8 mouse cellular contexts compared by ENCODE assay signal in genomic region chr7:125580625-125581316, GRCm38 (mm10). TPM values are rescaled to one million over a fixed set of nuclear protein-coding genes. Genes with fewer than 3 reads are reported as not detected.
DNase-seq lines count a peak whose midpoint lies in the region; ATAC-seq and TF ChIP-seq lines count a peak whose summit lies in the region.

No protein-coding gene starts in this region.

- intact Hi-C loops in heart, postnatal 10 days (cut with DNase I) = loop anchor here (1.0 to 5.0 kb wide), 4 partner anchors 30 to 160 kb away; no protein-coding TSS in a partner anchor

- no peak for ATAC-seq in heart, embryonic 11.5 days (replicated peaks; ENCODE audit: insufficient number of reproducible peaks, low FRiP score, low TSS enrichment)
- no peak for ATAC-seq in forebrain, embryonic 12.5 days (ENCODE audit: low FRiP score)
- 0 out of 2 replicates have a peak, but pooled peaks have one; percentile 3 for ATAC-seq in limb, embryonic 14.5 days (ENCODE audit: low FRiP score, low read depth)
- ATAC-seq in stomach, embryonic 16.5 days (ENCODE audit: insufficient read depth, low FRiP score) = no peak

- no peaks in the 10 kb centered on the region for H3K9me3 ChIP-seq in heart, embryonic 11.5 days (replicated peaks; ENCODE audit: control insufficient read depth, low read length)
- no peaks in the 10 kb centered on the region for H3K9me3 ChIP-seq in E14TG2a.4 (ENCODE audit: low read length)
- no peaks in the 10 kb centered on the region for H3K9me3 ChIP-seq in forebrain, embryonic 12.5 days
- no peaks in the 10 kb centered on the region for H3K9me3 ChIP-seq in limb, embryonic 14.5 days (ENCODE audit: control insufficient read depth, low read length)
- H3K9me3 ChIP-seq in stomach, embryonic 16.5 days (replicated peaks; ENCODE audit: control insufficient read depth, low read length) = no peaks in the 10 kb centered on the region

- H3K4me2 ChIP-seq in heart, embryonic 11.5 days = peak overlapping the region; percentile 71
- peak overlapping the region; percentile 90 for H3K4me2 ChIP-seq in forebrain, embryonic 12.5 days
- peak overlapping the region; percentile 83 for H3K4me2 ChIP-seq in limb, embryonic 14.5 days (replicated peaks; ENCODE audit: low read depth, low read length, severe bottlenecking)
- H3K4me2 ChIP-seq in stomach, embryonic 16.5 days (ENCODE audit: low read depth, low read length) = peak overlapping the region; percentile 80

- peaks cover 10% of the 10 kb centered on the region for H3K4me1 ChIP-seq in heart, embryonic 11.5 days (ENCODE audit: control insufficient read depth, insufficient read depth, low read length)
- H3K4me1 ChIP-seq in E14TG2a.4 (replicated peaks; ENCODE audit: low read depth, low read length) = no peaks in the 10 kb centered on the region
- peaks cover 12% of the 10 kb centered on the region for H3K4me1 ChIP-seq in forebrain, embryonic 12.5 days
- peaks cover 13% of the 10 kb centered on the region for H3K4me1 ChIP-seq in limb, embryonic 14.5 days (ENCODE audit: control insufficient read depth, insufficient read depth, low read length)
- peaks cover 41% of the 10 kb centered on the region for H3K4me1 ChIP-seq in stomach, embryonic 16.5 days (ENCODE audit: control insufficient read depth, insufficient read depth, low read length)

- H3K27ac ChIP-seq in heart, embryonic 11.5 days (ENCODE audit: low read depth, low read length) = no peak overlapping the region
- no peak overlapping the region for H3K27ac ChIP-seq in forebrain, embryonic 12.5 days
- H3K27ac ChIP-seq in limb, embryonic 14.5 days (replicated peaks; ENCODE audit: low read depth, low read length) = no peak overlapping the region
- H3K27ac ChIP-seq in stomach, embryonic 16.5 days (ENCODE audit: low read length) = peak overlapping the region; percentile 34

- peak overlapping the region; percentile 37 for H3K4me3 ChIP-seq in heart, embryonic 11.5 days (ENCODE audit: low read depth, low read length)
- peak overlapping the region; percentile 68 for H3K4me3 ChIP-seq in E14TG2a.4 (replicated peaks; ENCODE audit: low read length)
- H3K4me3 ChIP-seq in forebrain, embryonic 12.5 days (replicated peaks) = peak overlapping the region; percentile 41
- H3K4me3 ChIP-seq in limb, embryonic 14.5 days (replicated peaks; ENCODE audit: low read length) = peak overlapping the region; percentile 36
- peak overlapping the region; percentile 41 for H3K4me3 ChIP-seq in stomach, embryonic 16.5 days (replicated peaks; ENCODE audit: low read length)

- TF ChIP-seq POLR2A in limb, embryonic 14.5 days (IDR thresholded peaks at IDR 0.05; ENCODE audit: borderline replicate concordance, extremely low read depth, insufficient read depth, insufficient read length) = no peak

- TF ChIP-seq CTCF in E14TG2a.4 (conservative IDR thresholded peaks at IDR 0.05; ENCODE audit: low read length) = no peak

- H3K9ac ChIP-seq in heart, embryonic 11.5 days (ENCODE audit: low read depth, low read length) = peak overlapping the region; percentile 52; the same call in 1 of the 2 replicates
- peak overlapping the region; percentile 60 for H3K9ac ChIP-seq in forebrain, embryonic 12.5 days
- peak overlapping the region; percentile 48; the same call in 1 of the 2 replicates for H3K9ac ChIP-seq in limb, embryonic 14.5 days (ENCODE audit: low read depth, low read length, severe bottlenecking)
- peak overlapping the region; percentile 68 for H3K9ac ChIP-seq in stomach, embryonic 16.5 days (ENCODE audit: low read length)

- DNase-seq in heart, postnatal 10 days = no peak
- DNase-seq in limb, embryonic 14.5 days (ENCODE audit: low spot score) = no peak
- DNase-seq in layer of hippocampus, adult 9-11 months = no peak
- no peak for DNase-seq in embryo, embryonic 10.5 days (ENCODE audit: low spot score)

- 14% methylated on average over 16 of the region's 16 CpGs for WGBS in heart, embryonic 11.5 days (ENCODE audit: insufficient replicate concordance)
- 4% methylated on average over 16 of the region's 16 CpGs for WGBS in forebrain, embryonic 12.5 days
- 7% methylated on average over 16 of the region's 16 CpGs for WGBS in limb, embryonic 14.5 days
- 11% methylated on average over 16 of the region's 16 CpGs for WGBS in stomach, embryonic 16.5 days

- H3K27me3 ChIP-seq in heart, embryonic 11.5 days (ENCODE audit: control insufficient read depth, insufficient read depth, low read length) = no peaks in the 10 kb centered on the region
- peaks cover 14% of the 10 kb centered on the region; the same call in 1 of the 2 replicates for H3K27me3 ChIP-seq in E14TG2a.4 (ENCODE audit: insufficient read depth, low read length)
- peaks cover 14% of the 10 kb centered on the region for H3K27me3 ChIP-seq in forebrain, embryonic 12.5 days
- H3K27me3 ChIP-seq in limb, embryonic 14.5 days (ENCODE audit: control insufficient read depth, insufficient read depth, low read length) = no peaks in the 10 kb centered on the region
- H3K27me3 ChIP-seq in stomach, embryonic 16.5 days (ENCODE audit: control insufficient read depth, insufficient read depth, low read length) = no peaks in the 10 kb centered on the region

- H3K36me3 ChIP-seq in heart, embryonic 11.5 days (ENCODE audit: control insufficient read depth, insufficient read depth, low read length) = no peaks in the 10 kb centered on the region
- no peaks in the 10 kb centered on the region for H3K36me3 ChIP-seq in E14TG2a.4 (ENCODE audit: insufficient read depth, low read length)
- no peaks in the 10 kb centered on the region for H3K36me3 ChIP-seq in forebrain, embryonic 12.5 days (replicated peaks)
- no peaks in the 10 kb centered on the region; the same call in 1 of the 2 replicates for H3K36me3 ChIP-seq in limb, embryonic 14.5 days (ENCODE audit: control insufficient read depth, insufficient read depth, low read length)
- no peaks in the 10 kb centered on the region for H3K36me3 ChIP-seq in stomach, embryonic 16.5 days (ENCODE audit: control insufficient read depth, insufficient read depth, low read length)

RNA-seq across cellular contexts. Expression of gene Il21r, which starts 22.5 kb away (rescaled TPM):
- 0.10 TPM in 1 of 2 replicates, not detected in the other for polyA plus RNA-seq in heart, embryonic 11.5 days (2014; fragmentation: Nextera tagmentation; extraction: Ambion mirVana)
- total RNA-seq in heart, postnatal 10 days (2021) = under 1 TPM; 0.67 to 0.74 TPM
- 0.12 and 0.31 TPM in 2 replicates for polyA plus RNA-seq in forebrain, embryonic 12.5 days (2016; fragmentation: Nextera tagmentation; extraction: Ambion mirVana)
- 1.2 and 2.0 TPM in 2 replicates for polyA plus RNA-seq in limb, embryonic 14.5 days (2012; rRNA removed)
- 0.50 TPM in 2 replicates for polyA plus RNA-seq in limb, embryonic 14.5 days (2014; fragmentation: Nextera tagmentation; extraction: Ambion mirVana)
- 0.45 and 0.70 TPM in 2 replicates for polyA plus RNA-seq in stomach, embryonic 16.5 days (2015; fragmentation: Nextera tagmentation; extraction: Ambion mirVana)

RNA-seq across cellular contexts. Expression of gene Il4ra, which starts 28.9 kb away (rescaled TPM):
- 1.5 and 1.6 TPM in 2 replicates for polyA plus RNA-seq in heart, embryonic 11.5 days (2014; fragmentation: Nextera tagmentation; extraction: Ambion mirVana)
- total RNA-seq in heart, postnatal 10 days (2021) = 10 to 100 TPM; 25.1 to 29.6 TPM
- polyA plus RNA-seq in forebrain, embryonic 12.5 days (2016; fragmentation: Nextera tagmentation; extraction: Ambion mirVana) = 3.4 and 3.5 TPM in 2 replicates
- 8.6 and 11.2 TPM in 2 replicates for polyA plus RNA-seq in limb, embryonic 14.5 days (2012; rRNA removed)
- polyA plus RNA-seq in limb, embryonic 14.5 days (2014; fragmentation: Nextera tagmentation; extraction: Ambion mirVana) = 7.3 and 7.8 TPM in 2 replicates
- polyA plus RNA-seq in stomach, embryonic 16.5 days (2015; fragmentation: Nextera tagmentation; extraction: Ambion mirVana) = 12.3 and 13.8 TPM in 2 replicates
